Mouse (Mus musculus): Measurements from ENCODE around the gene Crmp1.

DNA sequence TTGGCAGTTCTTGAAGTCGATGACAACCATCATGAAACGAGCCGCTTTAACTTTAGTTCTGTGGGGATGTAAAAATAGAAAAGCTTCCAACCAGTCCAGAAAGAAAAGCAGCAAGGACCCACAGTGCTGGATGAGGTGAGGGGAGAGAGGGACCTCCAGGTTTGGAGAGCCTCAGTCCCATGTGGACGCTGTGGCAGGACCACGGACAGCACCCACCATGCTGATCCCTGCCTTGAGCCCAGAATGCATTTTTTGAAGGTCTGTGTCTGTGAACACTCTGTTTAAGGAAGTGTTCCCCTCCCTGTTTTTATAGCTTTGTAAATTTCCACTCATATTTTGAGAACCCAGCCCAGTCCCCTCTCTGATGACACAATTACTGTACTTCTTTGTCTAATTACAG is 15.5 kb downstream of the Crmp1 start:
- TF ChIP-seq CTCF (IDR thresholded peaks at IDR 0.05), result no peak
- TF ChIP-seq POLR2A (IDR thresholded peaks at IDR 0.05; ENCODE audit: insufficient read depth, low read depth, low read length), result no peak

Measured in heart, adult 2 months (tissue).